Mouse (Mus musculus) spleen, embryonic (tissue): ENCODE results near the gene Pkn1.

Experiments
- CTCF ChIA-PET: fragments of 350-600 bp; sonication (Branson Sonifier 250); formaldehyde crosslinking; loops from one replicate; lab custom pipeline; 2022; lab: Charles Lee

Pkn1 gene

DNA sequence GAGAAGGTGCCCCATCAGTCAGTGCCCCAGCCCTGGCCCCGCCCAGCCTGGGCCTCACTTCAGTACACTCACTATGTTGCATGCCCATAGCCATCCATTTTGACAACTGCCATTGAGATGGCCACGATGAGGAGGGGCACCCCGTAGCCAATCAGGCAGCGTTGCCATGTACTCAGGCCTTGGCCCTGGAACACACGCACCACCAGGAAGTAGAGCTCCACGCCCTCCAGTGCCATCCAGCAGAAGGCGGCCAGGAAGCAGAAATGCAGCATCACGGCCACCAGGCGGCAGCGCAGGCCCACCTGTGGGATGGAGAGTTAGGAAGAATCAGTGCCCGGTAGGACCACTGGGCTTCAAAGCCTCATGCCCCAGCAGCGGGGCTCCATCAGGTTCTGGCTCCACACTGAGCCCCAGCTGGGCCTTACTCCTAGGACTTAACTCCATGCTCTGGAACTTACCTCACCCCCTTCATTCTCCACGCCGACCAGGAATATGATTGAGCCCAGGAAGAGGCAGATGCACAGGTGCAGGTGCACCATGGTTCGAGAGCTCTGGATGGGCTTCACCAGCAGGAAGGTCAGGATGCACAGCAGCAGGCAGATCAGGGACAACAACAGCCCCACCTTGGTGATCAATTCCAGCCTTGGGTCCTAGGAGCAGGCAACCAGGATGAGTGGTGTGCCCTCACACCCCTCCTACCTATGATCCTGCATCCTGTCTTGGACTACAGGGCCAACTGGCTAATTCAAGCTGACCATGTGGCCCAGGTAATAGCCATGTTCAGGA lies 25.9 kb upstream of the Pkn1 start:
- CTCF ChIA-PET: interaction anchor here (2.1 kb wide), 1 partner anchor 171 kb away, joined by 6 read pairs; no protein-coding TSS in a partner anchor

DNA sequence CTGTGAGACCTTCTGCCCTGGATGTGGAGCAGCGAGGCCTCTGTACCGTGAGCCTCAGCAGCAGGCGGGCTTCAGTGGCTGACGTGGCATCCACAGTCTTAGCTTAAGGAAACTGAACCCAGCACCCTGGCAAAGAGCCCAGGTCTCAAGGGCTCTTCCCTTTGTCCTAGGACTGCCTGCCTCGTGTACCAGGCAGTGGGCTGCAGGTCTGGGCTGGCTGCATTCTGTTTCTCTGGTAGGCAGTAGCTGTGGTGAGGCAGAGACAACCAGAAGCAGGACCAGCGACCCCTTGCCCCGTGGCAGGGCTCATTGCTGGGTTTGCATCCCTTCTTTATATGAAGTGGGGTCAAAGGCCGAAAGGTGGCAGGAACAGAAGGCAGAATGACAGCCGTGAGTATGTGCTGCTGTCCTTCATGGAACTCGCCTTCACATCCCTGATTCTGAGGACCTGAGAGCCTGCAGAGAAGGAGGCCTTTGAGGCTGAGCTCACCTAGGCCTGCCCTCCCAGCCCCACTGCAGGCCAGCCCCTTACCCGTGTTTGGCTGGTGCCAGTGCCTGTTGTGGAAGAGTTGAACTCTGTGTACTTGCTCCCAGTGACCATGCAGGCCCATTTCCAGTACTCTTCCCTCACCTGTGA lies 24.6 kb upstream of the Pkn1 start:
- CTCF ChIA-PET: interaction anchor here (0.7 kb wide), 1 partner anchor 10 kb away, joined by 5 read pairs; no protein-coding TSS in a partner anchor

DNA sequence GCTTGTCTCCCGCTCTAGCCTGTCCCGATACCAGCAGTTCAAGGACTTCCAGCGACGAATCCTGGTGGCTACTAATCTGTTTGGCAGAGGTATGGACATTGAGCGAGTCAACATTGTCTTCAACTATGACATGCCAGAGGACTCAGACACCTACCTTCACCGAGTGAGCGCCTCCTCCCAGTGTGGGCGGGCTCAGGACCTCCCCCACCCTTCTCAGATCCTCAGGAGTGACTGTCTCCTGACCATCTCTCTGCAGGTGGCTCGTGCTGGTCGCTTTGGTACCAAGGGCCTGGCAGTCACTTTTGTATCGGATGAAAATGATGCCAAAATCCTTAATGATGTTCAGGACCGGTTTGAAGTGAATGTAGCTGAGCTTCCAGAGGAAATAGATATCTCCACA lies 23.7 kb upstream of the Pkn1 start:
- CTCF ChIA-PET: interaction anchor here (0.6 to 0.8 kb wide), 2 partner anchors 14 to 324 kb away, joined by 3 read pairs; no protein-coding TSS in a partner anchor

DNA sequence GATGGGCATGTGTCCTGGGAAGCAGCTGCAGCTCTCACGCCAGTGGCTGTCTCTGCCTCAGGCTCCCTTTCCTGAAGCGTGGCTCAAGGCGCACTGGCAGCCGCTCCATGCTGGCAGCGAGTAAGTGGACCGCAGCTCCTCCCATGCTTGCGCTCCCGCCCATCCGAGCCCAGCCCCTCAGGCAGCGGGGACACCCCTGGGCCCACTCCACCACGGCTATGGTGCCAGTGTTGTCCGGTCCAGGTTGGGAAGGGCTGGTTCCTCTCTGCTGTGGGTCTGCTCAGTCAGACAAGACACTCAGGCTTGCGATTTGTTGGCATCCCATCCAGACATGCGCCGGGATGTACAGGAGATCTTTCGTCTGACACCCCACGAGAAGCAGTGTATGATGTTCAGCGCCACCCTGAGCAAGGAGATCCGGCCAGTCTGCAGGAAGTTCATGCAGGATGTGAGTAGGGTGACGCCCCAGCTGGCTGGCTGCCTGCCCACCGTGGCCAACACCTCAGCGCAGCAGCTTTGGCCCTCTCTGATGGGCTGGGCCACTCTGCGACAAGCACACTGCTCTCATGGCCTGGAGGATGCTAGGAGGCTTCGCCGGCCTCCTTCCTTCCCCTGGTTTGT lies 22.5 kb upstream of the Pkn1 start:
- CTCF ChIA-PET: interaction anchor here (0.6 to 1.0 kb wide), 3 partner anchors 15 to 325 kb away, joined by 3 read pairs; no protein-coding TSS in a partner anchor

DNA sequence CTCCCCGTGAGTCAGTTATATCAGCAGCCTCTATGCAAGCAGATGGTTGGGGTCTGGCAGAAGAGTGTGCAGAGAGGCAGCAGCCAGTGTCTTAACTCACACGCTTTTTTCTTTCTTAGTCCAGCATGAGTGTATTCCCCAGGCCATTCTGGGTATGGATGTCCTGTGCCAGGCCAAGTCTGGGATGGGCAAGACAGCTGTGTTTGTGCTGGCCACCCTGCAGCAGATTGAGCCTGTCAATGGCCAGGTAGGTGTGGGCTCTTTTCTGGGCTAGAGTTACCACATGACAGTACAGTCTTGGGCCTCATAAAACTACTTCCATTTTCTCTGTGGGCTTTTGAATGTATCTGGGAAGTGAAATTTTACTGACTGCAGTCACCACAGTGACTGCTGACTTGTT lies 20.7 kb upstream of the Pkn1 start:
- CTCF ChIA-PET: no interaction called here

DNA sequence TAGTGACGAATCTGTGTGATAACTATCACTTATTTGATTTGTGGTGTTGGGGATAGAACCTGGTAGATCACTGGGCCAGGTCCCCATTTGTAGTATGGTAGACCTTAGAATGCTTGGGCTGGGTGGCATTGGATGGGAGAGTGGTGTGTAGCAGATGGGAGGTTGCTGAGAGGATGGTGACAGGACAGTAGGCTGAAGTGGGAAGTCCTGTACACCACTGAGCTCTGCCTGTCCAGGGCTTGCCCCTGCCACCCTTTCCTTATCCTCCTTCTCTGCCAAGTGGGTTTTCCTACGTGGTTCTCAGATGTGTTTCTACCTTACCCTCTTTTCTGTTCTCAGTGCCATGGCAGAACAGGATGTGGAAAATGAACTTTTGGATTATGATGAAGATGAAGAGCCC lies 20.1 kb upstream of the Pkn1 start:
- CTCF ChIA-PET: no interaction called here

DNA sequence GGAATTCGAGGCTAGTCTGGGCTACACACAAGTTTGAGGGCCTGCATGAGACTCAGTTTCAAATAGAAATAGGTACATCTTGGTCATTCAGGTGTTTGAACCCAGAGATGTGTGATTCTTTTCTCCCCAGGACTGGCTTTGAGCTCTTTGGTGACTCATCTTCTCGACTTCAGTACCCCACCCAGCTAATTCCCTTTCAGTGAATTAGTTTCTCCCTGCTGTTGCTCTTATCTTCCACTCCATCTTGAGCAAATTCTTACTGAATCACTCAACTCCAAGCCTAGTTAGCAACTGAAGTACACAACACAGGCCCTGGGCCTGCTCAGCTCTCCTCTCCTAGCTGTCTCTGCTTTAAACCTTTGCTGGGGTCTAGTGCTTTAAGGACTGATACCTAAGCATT lies 17.6 kb upstream of the Pkn1 start:
- CTCF ChIA-PET: no interaction called here

DNA sequence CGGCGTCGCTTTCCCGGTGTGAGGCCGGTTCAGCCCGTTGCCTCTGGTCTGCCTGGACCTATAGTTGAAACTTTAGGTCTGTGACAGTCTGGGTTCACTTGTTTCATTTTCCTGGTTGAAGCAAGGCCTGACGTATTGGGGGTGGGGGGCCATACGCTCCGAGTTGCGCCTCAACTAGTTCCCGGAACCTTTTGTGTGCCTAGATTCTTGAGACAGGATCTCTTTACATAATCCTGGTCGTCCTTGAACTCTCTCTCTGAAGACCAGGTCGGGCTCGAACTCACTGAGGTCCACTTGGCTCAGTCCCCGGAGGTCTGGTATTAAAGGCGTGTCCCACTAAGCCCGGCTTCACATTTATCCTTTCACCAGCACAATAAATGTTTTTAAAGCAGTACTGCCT lies 16.8 kb upstream of the Pkn1 start:
- CTCF ChIA-PET: no interaction called here

DNA sequence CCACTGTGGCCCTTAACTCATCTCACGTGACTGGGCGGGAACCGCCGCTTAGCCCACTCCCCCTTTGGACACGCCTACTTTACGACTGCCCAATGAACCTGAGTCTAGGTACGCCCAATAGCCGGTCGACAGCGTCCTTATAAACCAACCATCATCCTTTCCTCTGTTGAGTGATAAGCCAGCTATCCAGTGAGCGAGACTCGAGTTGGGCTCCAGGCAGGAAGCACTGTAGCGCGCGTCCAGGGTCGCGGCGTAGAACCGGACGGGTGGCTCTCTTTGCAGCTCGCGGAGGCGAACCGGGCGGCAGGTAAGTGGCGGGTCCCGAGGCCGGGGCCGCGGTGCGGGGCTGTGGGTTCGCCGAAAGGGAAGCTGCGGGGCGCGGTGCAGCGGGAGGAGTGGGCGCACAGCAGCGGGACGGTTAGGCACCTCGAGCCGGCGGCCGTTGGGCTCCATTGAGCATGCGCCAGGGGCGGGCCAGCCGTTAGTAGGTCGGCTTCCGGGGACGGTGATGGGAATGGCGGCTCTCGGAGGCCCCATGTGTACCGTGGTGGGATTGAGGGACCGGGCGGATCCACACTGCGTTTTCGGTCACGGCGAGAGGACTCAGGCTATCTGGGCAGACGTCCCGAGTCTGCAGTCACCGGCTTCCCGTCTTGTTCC lies 16.2 kb upstream of the Pkn1 start, which contains the start of gene Ddx39:
Gene Ddx39, plus strand, starts transcription at position 147 of the 660 bp plus-strand sequence.
- CTCF ChIA-PET: interaction anchor here (0.5 kb wide), 1 partner anchor 92 kb away, joined by 6 read pairs; no protein-coding TSS in a partner anchor

DNA sequence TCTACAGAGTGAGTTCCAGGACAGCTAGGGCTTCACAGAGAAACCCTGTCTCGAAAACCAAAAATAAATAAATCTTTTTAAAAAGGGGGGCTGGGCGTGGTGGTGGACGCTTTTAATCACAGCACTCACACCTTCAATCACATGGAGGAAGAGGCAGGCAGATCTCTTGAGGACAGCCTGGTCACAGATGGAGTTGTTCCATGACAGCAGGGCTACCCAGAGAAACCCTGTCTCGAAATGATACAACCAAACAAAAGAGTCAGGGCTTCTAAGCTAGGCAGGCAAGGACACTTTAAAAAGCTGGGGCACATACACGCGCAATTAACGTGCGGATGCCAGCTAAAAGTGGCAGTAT lies 15.7 kb upstream of the Pkn1 start:
- CTCF ChIA-PET: interaction anchor here (0.5 kb wide), 1 partner anchor 92 kb away, joined by 6 read pairs; no protein-coding TSS in a partner anchor

DNA sequence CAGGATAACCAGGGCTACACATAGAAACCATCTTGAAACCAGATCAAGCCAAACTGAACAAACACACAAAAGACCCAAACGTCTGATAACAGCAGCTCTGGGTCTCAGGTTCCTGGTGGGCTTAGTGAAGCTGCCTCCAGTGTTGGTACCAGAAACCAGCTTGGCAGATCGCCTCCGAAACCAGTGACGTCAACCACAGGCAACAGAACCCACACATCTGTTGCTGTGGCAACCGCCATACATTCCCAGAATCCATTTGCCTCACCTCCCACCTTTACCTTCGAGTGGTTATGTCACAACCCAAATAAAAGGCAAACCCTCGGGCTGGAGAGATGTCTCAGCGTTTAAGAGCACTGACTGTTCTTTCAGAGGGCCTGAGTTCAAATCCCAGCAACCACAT lies 8.6 kb upstream of the Pkn1 start:
- CTCF ChIA-PET: no interaction called here

DNA sequence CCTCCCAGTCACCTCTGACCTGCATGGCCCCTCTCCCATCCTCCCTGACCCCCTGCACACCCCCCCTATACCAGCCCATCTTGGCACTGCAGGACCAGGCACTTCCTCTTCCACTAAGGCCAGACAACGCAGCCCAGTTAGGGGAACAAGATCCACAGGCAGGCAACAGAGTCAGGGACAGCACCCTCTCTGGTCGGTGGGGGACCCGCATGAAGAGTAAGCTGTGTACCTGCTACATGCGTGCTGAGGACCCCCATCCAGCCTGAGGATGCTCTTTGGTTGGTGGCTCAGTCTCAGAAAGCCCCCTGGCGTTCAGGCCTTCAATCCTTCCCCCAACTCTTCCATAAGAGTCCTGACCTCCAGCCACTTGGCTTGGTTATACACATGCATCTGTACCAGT lies 7.4 kb upstream of the Pkn1 start:
- CTCF ChIA-PET: no interaction called here

DNA sequence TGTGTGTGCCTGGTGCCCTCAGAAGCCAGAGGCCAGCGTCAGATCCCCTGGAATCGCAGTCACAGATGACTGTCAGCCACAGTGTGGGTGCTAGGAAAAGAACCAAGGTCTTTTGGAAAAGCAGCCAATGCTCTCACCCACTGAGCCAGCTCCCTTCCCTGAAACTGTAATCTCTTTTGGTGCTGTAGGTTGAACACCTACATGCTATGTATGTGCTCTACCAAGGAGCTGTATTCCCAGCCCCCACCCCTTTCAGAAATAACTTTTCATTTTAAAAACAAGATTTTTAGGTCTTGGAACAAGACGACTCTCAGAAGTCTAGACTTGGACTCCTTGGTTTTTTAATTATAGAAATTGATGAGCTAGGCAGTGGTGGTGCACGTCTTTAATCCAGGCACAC lies 4.4 kb upstream of the Pkn1 start:
- CTCF ChIA-PET: no interaction called here

DNA sequence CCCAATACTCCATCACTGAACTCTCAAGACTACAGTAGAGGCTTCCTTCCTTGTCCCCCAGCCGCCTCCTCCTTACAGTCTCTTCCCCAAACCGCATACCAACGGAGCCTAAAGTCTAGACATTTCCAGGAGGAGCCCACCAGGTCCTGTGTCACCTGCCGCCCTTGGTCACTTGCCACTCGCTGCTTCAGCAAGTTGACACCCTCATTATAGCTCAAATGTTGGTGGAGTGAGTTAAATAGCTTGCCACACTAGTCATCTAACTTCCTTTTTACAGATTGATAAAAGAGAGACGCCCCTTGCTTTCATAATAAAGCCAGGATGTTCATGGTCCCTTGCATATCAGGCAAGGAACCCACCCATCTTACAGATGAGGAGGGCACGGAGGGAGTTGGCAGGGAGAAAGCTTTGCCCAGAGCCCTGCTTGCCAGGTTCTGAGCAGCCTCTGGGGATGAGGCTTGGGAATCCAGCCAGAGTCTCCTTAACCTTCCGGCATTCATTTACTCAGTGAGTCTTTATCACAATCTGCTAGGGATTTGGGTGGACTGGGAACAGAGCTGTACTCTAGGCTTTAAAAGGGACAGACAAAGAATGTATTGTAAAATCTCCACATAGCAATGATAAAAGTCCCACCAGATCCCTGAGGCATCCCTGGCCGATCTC lies 1.6 kb upstream of the Pkn1 start:
- CTCF ChIA-PET: no interaction called here

DNA sequence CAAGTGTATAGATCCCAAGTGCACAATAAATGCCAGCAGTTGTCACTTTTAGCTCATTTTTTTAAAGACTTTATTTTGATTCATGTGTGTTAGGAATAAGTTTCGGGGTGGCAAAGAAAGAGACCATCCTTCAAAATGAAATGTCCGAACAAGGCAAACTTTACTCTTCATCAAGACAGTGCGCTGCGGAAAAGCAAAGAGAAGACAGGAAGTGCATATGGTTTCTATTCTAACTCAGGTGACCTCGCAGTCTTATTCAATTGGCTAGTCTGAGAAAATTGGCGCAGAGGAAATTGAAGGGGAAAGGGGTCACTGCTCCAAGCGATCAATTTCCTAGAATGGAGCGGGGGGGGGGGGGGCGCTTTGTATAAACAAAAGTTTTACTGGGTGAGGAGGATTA lies 587 bp upstream of the Pkn1 start:
- CTCF ChIA-PET: interaction anchor here (0.6 kb wide), 1 partner anchor 11 kb away, joined by 3 read pairs; no protein-coding TSS in a partner anchor

DNA sequence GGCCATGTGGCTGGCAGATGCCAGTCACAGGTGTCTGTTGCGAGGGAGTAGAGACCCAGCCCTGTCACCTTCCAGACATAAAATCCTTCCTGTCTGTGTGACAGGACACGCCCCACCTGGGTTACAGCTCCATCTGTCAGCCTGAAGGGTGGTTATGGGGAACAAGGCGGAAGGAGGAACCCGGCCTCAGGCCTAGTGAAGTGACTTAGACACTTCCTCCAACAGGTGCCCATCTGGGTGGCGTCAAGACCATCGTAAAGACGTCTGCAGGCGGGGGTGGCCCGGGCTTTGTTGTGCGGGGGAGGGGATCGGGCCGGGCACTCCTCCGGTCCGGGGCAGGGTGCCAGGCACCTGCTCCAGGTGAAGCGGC lies 703 bp downstream of the Pkn1 start:
- CTCF ChIA-PET: no interaction called here

DNA sequence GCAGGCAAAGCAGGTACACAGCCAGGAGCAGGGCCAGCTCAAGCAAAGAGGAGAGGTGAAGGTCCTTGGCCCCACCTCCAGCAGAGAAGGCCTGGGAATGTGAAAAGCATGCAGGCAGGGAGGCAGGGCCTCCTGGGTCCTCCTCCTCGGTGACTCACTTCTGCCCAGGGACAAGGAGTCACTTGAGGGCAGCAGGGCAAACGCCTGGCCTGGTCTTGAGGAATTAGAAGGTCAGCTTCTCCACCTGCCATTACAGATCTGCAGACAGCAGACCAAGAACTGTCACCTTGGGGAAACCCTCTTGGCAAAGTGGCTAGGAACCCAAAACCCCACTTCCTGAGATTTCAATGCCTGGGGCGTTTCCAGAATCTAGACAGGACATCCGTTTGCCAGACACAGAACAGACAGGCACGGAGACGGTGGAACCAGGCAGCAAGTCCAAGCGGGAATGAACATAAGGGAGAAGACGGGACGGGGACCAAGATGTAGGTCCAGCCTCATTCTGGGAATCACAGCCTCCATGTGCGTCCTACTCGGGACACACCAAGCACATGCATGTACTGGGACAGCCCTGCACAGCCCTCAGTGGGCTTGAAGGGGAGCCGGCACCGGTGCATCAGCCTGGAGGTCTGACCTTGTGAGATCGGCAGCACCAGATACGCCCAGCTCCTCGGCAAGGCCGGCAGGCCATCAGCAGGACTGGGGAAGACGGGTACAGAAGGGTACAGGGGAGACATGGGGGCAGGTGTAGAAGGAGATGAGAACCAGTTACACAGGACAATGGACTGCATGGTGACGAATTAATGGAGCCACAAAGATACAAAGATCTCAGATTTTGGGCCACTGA lies 1.4 kb downstream of the Pkn1 start:
- CTCF ChIA-PET: interaction anchor here (0.5 to 1.5 kb wide), 4 partner anchors 44 to 368 kb away, joined by 3 to 9 read pairs (median 4); no protein-coding TSS in a partner anchor

DNA sequence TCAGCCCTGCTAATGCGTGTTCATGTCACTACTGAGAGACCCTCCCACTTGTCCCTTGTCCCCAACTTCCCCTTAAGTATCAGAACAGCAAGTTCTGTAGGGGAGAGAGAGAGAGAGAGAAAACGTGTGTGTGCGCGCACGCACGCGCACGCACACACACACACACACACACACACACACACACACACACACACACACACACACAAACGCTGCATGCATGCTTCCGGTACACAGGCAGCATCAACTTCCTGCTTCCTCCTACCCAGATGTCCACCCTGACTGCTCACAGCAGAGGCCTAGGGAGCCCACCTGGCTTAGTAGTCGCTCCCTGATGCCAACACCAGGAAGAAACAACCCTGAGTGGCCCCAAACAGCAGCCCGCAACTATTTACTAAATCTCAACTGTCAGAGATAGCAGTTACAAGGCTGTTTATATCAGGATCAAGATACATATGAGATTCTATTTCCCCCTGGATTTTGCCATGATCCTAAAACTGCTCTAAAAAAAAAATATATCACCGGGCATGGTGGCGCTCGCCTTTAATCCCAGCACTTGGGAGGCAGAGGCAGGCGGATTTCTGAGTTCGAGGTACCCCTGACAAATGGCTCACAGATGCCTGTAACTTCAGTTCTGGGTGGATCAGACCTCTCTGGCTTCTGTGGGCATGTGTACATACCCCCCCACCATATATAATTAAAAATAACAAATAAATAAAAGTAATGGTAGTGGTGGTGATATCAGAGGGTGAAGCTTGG lies 3.5 kb downstream of the Pkn1 start:
- CTCF ChIA-PET: interaction anchor here (0.7 kb wide), 1 partner anchor 33 kb away, joined by 5 read pairs; no protein-coding TSS in a partner anchor
